Mouse (Mus musculus) kidney, adult 2 months (tissue): ENCODE results near the gene Galnt18. TPM values are rescaled to one million over a fixed set of nuclear protein-coding genes. Genes with fewer than 3 reads are reported as not detected.

Experiments
- DNase-seq: peaks from one replicate; pipeline ENCODE4 v3.0.0; 2021
- H3K27ac ChIP-seq: fragments of 200-500 bp; 2 replicates; pipeline ENCODE4 v1.5.1; 2012; ENCODE audit warnings: low read depth, low read length, control low read depth, inconsistent platforms; ENCODE audit not compliant: insufficient read depth
- H3K27me3 ChIP-seq: fragments of 200-500 bp; replicated peaks from 2 replicates; pipeline ENCODE4 v1.6.1; 2012; ENCODE audit warnings: mild to moderate bottlenecking, moderate library complexity, low read length, inconsistent platforms; ENCODE audit not compliant: control insufficient read depth, insufficient read depth
- H3K36me3 ChIP-seq: fragments of 200-500 bp; 2 replicates; pipeline ENCODE4 v1.6.1; 2012; ENCODE audit warnings: mild to moderate bottlenecking, moderate library complexity, low read length, inconsistent platforms; ENCODE audit not compliant: control insufficient read depth, insufficient read depth
- H3K4me1 ChIP-seq: fragments of 200-500 bp; 2 replicates; pipeline ENCODE4 v1.6.1; 2011; ENCODE audit warnings: low read length; ENCODE audit not compliant: control insufficient read depth, insufficient read depth
- H3K4me3 ChIP-seq: fragments of 200-500 bp; 2 replicates; pipeline ENCODE4 v1.5.1; 2011; ENCODE audit warnings: mild to moderate bottlenecking, low read depth, low read length, control low read depth; ENCODE audit not compliant: insufficient read depth
- CTCF ChIP-seq: fragments of 200-500 bp; conservative IDR thresholded peaks from 2 replicates; pipeline ENCODE4 v1.5.1; 2011; ENCODE audit warnings: low read depth, mild to moderate bottlenecking, control low read depth, low read length, moderate library complexity, mixed read lengths; ENCODE audit not compliant: insufficient read depth, insufficient read length
- POLR2A ChIP-seq: fragments of 200-500 bp; IDR thresholded peaks from one replicate; pipeline ENCODE4 v1.6.1; 2011; ENCODE audit warnings: low read depth, low read length, control low read depth
- WGBS: fragments of 180-500 bp; shearing (Covaris S2); methylation state at CpG from one replicate; pipeline ENCODE4 v1.1.7; 2018; 5-methylcytosine and 5-hydroxymethylcytosine counted together
- polyA plus RNA-seq: library from polyadenylated mRNA; depleted of rRNA; stranded (reverse); fragments of >200 nt; gene quantifications from 2 replicates; pipeline ENCODE4 v1.2.3, GENCODE M21; 2012

Gene Galnt18
- polyA plus RNA-seq, 1 experiment = 34.9 TPM

DNA sequence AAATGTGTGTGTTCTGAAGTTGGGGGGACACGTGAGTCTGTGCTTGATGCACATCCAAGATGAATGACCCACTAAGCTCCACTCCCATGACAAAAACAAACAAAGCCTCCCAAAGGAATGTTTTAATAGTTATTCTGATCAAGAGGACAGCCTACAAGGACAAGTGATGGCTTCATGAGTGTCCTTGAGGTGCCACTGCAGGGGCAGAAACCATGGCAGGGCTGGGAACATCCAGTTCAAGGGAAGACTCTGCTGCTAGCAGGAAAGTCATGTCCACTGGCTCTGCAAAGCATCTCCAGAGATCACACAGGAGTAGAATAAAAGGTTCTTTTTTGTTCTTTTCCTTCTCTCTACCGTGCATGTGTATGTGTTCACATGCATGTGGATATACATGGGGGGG lies 140.9 kb downstream of the Galnt18 start:
- no peak overlapping the region for H3K4me3 ChIP-seq
- no peaks in the 10 kb centered on the region for H3K4me1 ChIP-seq
- WGBS = 87% methylated on average over 2 of the region's 2 CpGs
- DNase-seq = no peak
- TF ChIP-seq POLR2A (no peak), CTCF (no peak)
- H3K36me3 ChIP-seq = no peaks in the 10 kb centered on the region
- no peaks in the 10 kb centered on the region for H3K27me3 ChIP-seq
- no peak overlapping the region for H3K27ac ChIP-seq

GRCm38 (mm10) chr7:111638465-111638864 lies 141.3 kb downstream of the Galnt18 start:
- DNase-seq = no peak
- Histone ChIP-seq H3K4me1 (no peaks in the 10 kb centered on the region), H3K27me3 (no peaks in the 10 kb centered on the region), H3K27ac (no peak overlapping the region), H3K4me3 (no peak overlapping the region), H3K36me3 (no peaks in the 10 kb centered on the region)
- 59% methylated on average over 5 of the region's 5 CpGs for WGBS
- TF ChIP-seq CTCF = no peak
- no peak for TF ChIP-seq POLR2A

GRCm38 (mm10) chr7:111637866-111638448 lies 141.8 kb downstream of the Galnt18 start:
- WGBS = 75% methylated on average over 2 of the region's 2 CpGs
- Histone ChIP-seq H3K4me1 (no peaks in the 10 kb centered on the region), H3K27me3 (no peaks in the 10 kb centered on the region), H3K27ac (no peak overlapping the region), H3K36me3 (no peaks in the 10 kb centered on the region), H3K4me3 (no peak overlapping the region)
- TF ChIP-seq CTCF = no peak
- TF ChIP-seq POLR2A = no peak
- DNase-seq = no peak

DNA sequence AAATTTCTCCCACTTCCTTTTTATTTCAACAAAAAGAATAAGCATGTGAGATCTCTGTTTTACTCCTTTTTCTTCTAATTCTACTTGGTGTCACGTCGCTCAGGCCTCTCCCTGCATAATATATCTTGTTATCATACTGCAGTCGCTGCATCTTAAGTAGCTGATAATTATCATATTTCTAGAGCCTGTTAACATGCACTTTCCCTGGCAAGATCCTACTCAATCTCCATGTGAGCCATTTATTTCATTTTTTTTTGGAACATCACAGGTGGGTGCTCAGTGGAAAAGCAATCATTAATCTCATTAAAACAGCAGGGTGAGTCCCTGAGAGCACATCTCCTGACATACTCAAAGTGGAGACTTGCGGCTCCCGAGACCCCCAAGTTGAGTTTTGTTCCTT lies 143.3 kb downstream of the Galnt18 start:
- 94% methylated on average over 5 of the region's 5 CpGs for WGBS
- no peaks in the 10 kb centered on the region for H3K36me3 ChIP-seq
- no peak overlapping the region for H3K4me3 ChIP-seq

GRCm38 (mm10) chr7:111631265-111631664 lies 148.5 kb downstream of the Galnt18 start:
- peak; percentile 52 for DNase-seq
- WGBS = 24% methylated on average over 4 of the region's 4 CpGs
- Histone ChIP-seq H3K36me3 (no peaks in the 10 kb centered on the region), H3K4me3 (no peak overlapping the region), H3K4me1 (no peaks in the 10 kb centered on the region; the same call in 1 of the 2 replicates), H3K27ac (no peak overlapping the region), H3K27me3 (no peaks in the 10 kb centered on the region)
- TF ChIP-seq CTCF (no peak), POLR2A (no peak)

More for the DNA sequence above, 143.3 kb downstream of the Galnt18 start:
- Histone ChIP-seq H3K27ac (no peak overlapping the region), H3K27me3 (no peaks in the 10 kb centered on the region), H3K4me1 (no peaks in the 10 kb centered on the region)
- TF ChIP-seq CTCF (no peak), POLR2A (no peak)
- DNase-seq = no peak

GRCm38 (mm10) chr7:111626232-111626631 lies 153.5 kb downstream of the Galnt18 start:
- 95% methylated on average over 2 of the region's 2 CpGs for WGBS

DNA sequence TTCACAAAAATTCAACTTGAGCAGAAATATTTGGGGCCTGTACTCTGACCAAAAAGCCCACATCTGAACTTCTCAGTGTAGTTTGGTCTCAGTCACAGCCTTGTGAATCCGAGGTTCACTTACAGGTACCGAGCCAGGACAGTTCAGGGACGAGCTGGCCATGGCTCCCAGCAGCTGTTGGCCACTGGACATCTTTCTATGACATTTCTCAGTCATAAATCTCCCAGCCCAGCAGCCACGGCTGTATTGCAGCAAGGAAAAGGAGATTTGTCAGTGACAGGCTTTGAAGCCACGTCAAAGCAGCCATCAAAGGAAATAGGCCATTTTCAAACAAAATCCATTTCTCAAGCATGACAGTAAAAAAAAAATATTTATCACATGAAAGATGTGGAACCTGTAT lies 154.0 kb downstream of the Galnt18 start:
- TF ChIP-seq POLR2A (no peak), CTCF (no peak)
- no peaks in the 10 kb centered on the region for H3K36me3 ChIP-seq
- H3K4me1 ChIP-seq = no peaks in the 10 kb centered on the region
- H3K4me3 ChIP-seq = no peak overlapping the region
- 78% methylated on average over 5 of the region's 5 CpGs for WGBS
- DNase-seq = no peak
- H3K27ac ChIP-seq = no peak overlapping the region
- H3K27me3 ChIP-seq = no peaks in the 10 kb centered on the region

More at GRCm38 (mm10) chr7:111626232-111626631, 153.5 kb downstream of the Galnt18 start:
- H3K4me3 ChIP-seq = no peak overlapping the region
- H3K27me3 ChIP-seq = no peaks in the 10 kb centered on the region
- DNase-seq = no peak
- TF ChIP-seq CTCF (no peak), POLR2A (no peak)
- no peak overlapping the region for H3K27ac ChIP-seq
- no peaks in the 10 kb centered on the region for H3K36me3 ChIP-seq
- H3K4me1 ChIP-seq = no peaks in the 10 kb centered on the region; the same call in 1 of the 2 replicates
